Mouse (Mus musculus) forebrain, postnatal 0 days (tissue): ENCODE measurements around the gene Cabs1. TPM values are rescaled to one million over a fixed set of nuclear protein-coding genes. Genes with fewer than 3 reads are reported as not detected.
A peak's percentile ranks its signal among the peaks of the same experiment; 100 is the strongest.

Experiments used
- ATAC-seq: fragments of 200-750 bp; cut with Nextera tagmentation; 2 replicates; pipeline ENCODE4 v1.8.0; 2017; ENCODE audit warnings: mild to moderate bottlenecking, moderate library complexity
- DNase-seq: peaks from one replicate; pipeline ENCODE4 v3.0.0-alpha.2; 2015
- H3K27ac ChIP-seq: fragments of 300-500 bp; sonication (generic); 2 replicates; pipeline ENCODE4 v1.5.1; 2014; ENCODE audit warnings: low read depth, mild to moderate bottlenecking, antibody characterized with exemption, low read length, moderate library complexity, mixed read lengths
- H3K27me3 ChIP-seq: fragments of 300-500 bp; sonication (generic); 2 replicates; pipeline ENCODE4 v1.6.1; 2014; ENCODE audit warnings: mild to moderate bottlenecking, low read length, mixed read lengths; ENCODE audit not compliant: insufficient read depth
- H3K36me3 ChIP-seq: fragments of 300-500 bp; sonication (generic); 2 replicates; pipeline ENCODE4 v1.6.1; 2014; ENCODE audit warnings: mild to moderate bottlenecking, moderate library complexity; ENCODE audit not compliant: insufficient read depth
- H3K4me1 ChIP-seq: fragments of 300-500 bp; sonication (generic); 2 replicates; pipeline ENCODE4 v1.6.1; 2014; ENCODE audit warnings: antibody characterized with exemption; ENCODE audit not compliant: insufficient read depth
- H3K4me2 ChIP-seq: fragments of 300-500 bp; sonication (generic); 2 replicates; pipeline ENCODE4 v1.6.1; 2014; ENCODE audit warnings: low read depth, mild to moderate bottlenecking, moderate library complexity
- H3K4me3 ChIP-seq: fragments of 300-500 bp; sonication (generic); 2 replicates; pipeline ENCODE4 v1.5.1; 2014; ENCODE audit warnings: low read depth, low read length, mixed read lengths
- H3K9ac ChIP-seq: fragments of 300-500 bp; sonication (generic); 2 replicates; pipeline ENCODE4 v1.6.1; 2014; ENCODE audit warnings: mild to moderate bottlenecking
- H3K9me3 ChIP-seq: fragments of 300-500 bp; sonication (generic); 2 replicates; pipeline ENCODE4 v1.6.1; 2016; ENCODE audit warnings: low read length
- CTCF ChIP-seq: sonication (generic); IDR thresholded peaks from 2 replicates; pipeline ENCODE4 v1.5.1; 2016; ENCODE audit warnings: antibody characterized with exemption, control low read depth, low read depth
- WGBS: fragments of 180-500 bp; shearing (Covaris S2); extraction: QIAGEN DNeasy Blood & Tissue Kit; methylation state at CpG from one replicate; pipeline ENCODE4 v1.1.7; 2014; 5-methylcytosine and 5-hydroxymethylcytosine counted together
- polyA plus RNA-seq: library from polyadenylated mRNA; unstranded; fragments of >200 nt; fragmentation: Nextera tagmentation; extraction: Ambion mirVana; gene quantifications from 2 replicates; pipeline ENCODE4 v1.2.1, GENCODE M21; 2015
- total RNA-seq: library from RNA; depleted of rRNA; stranded (reverse); fragments of >200 nt; gene quantifications from 2 replicates; pipeline ENCODE4 v1.2.3, GENCODE M21; 2014; rRNA removed

Cabs1 gene
- total RNA-seq (not detected in 2 replicates), polyA plus RNA-seq (not detected in 2 replicates)

DNA sequence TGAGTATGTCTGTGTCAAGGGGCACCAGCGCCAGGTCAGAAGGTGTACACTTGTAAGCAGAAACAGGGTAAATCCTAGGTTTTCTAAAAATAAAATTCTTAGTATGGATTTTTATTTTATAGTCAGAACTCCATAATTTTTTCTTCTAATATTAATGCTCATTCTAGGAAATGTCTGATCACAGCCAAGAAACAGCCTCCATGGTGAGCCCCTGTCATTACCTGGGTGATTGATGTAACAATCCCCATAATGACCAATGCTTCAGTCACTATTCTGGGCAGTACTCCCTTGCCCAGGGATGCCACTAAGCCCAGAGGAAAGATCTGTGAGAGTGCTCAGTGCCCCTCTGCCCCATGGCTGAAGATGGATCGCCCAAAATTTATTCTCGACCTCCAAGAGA lies at the start of gene Cabs1:
TSS of gene Cabs1 (plus strand) at position 301 of the 400 bp plus-strand sequence.
- no peak within 1 kb of the TSS for H3K4me3 ChIP-seq
- H3K9me3 ChIP-seq: no peaks in the 10 kb centered on the region
- H3K36me3 ChIP-seq: no peaks in the 10 kb centered on the region
- no peak within 1 kb of the TSS for H3K9ac ChIP-seq
- no peak within 1 kb of the TSS for H3K27ac ChIP-seq
- no peak within 1 kb of the TSS for H3K4me2 ChIP-seq
- H3K4me1 ChIP-seq: no peaks in the 10 kb centered on the region
- DNase-seq (no peak), ATAC-seq (no peak)
- no peak for TF ChIP-seq CTCF
- no peaks in the 10 kb centered on the region for H3K27me3 ChIP-seq
- WGBS: 91% methylated on average over 3 of the region's 3 CpGs

DNA sequence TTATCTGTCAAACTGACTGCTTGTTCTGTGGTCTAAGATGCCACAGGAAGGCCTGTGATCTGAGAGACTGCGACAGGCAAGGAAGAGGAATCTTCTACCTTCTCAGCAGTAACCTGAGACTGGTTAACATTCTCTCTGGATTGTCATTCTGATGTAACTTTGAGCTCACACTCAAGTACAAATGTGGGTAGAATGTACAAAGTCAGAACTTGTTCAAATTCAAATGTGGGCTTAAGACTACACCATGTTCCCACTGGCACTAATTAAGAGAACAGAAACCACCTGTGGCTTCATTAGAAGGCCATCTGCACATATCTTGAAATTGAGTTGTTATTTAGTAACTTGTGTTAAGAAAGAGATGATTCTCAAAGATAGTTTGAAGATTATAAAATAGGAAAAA lies 47.6 kb upstream of the Cabs1 start:
- ATAC-seq (no peak), DNase-seq (no peak)
- Histone ChIP-seq H3K27ac (no peak overlapping the region), H3K9me3 (no peaks in the 10 kb centered on the region), H3K36me3 (no peaks in the 10 kb centered on the region), H3K4me2 (no peak overlapping the region), H3K9ac (no peak overlapping the region), H3K27me3 (no peaks in the 10 kb centered on the region), H3K4me3 (no peak overlapping the region), H3K4me1 (no peaks in the 10 kb centered on the region)
- 65% methylated on average over 1 of the region's 1 CpGs for WGBS
- TF ChIP-seq CTCF: no peak

DNA sequence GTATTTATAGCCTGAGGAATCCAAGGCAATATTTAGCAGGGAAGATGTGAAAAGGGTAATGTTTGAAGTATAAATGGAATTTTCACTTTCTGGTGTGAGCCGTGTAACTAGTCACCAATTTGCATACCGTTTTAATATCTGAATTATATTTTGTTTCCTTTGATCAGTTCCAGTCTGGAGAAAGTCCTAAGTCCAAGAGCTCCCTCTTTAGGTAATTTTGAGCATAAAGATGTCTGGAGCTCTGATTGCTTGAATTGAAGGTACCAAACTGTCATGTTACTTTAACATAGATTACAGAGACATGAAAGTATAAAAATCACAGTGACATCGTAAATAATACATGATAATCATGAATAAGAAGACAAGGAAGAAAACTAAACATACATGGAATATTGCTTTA lies 38.5 kb upstream of the Cabs1 start:
- WGBS: 43% methylated on average over 3 of the region's 3 CpGs

DNA sequence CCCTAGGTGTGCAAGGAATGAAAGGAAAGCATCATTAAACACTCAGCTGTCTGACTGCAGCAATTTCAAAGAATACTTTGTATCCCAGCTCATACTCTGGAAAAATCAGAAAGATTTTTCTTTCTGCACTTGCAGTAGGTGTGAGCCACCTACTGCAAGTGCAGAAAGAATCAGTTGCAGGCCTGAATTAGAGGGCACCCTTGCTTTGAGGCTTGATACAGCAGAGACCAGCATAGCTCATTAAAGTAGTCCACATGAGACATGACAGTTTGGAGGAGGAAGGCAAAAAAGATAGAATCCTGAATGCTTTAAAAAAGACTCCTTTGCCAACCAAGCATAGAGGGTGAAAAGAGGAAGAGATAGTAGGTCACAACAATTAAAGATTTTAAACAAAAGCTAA lies 36.7 kb upstream of the Cabs1 start:
- H3K36me3 ChIP-seq: no peaks in the 10 kb centered on the region
- no peak overlapping the region for H3K4me2 ChIP-seq
- no peak for TF ChIP-seq CTCF
- H3K9ac ChIP-seq: no peak overlapping the region
- no peaks in the 10 kb centered on the region for H3K27me3 ChIP-seq
- ATAC-seq: no peak
- no peaks in the 10 kb centered on the region for H3K4me1 ChIP-seq
- H3K4me3 ChIP-seq: no peak overlapping the region
- H3K27ac ChIP-seq: no peak overlapping the region
- H3K9me3 ChIP-seq: no peaks in the 10 kb centered on the region
- no peak for DNase-seq

More for the DNA sequence above, 38.5 kb upstream of the Cabs1 start:
- Histone ChIP-seq H3K4me2 (no peak overlapping the region), H3K27me3 (no peaks in the 10 kb centered on the region), H3K9me3 (no peaks in the 10 kb centered on the region), H3K27ac (no peak overlapping the region), H3K4me1 (no peaks in the 10 kb centered on the region), H3K36me3 (no peaks in the 10 kb centered on the region), H3K9ac (no peak overlapping the region), H3K4me3 (no peak overlapping the region)
- DNase-seq (peak; percentile 14), ATAC-seq (peak; percentile 40; the same call in 1 of the 2 replicates)
- TF ChIP-seq CTCF: peak; percentile 51

DNA sequence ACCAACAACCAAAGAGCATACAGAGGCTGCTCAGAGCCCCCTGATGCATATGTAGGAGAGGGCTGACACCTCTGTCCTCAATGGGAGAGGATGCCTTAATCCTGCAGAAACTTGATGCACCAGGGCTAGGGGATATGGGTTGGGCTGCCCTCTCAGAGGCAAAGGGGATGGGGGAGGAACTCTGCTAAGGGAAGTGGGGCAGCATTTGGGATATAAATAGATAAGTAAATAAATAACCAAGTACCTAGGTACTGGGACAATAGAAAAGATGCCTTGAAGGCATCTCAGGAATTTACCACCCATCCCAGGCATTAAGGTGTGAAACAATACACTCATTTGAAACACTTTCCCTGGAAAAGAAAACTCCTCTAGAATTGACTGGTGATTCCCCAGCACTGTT lies 27.4 kb upstream of the Cabs1 start:
- ATAC-seq: no peak
- no peaks in the 10 kb centered on the region for H3K27me3 ChIP-seq
- no peaks in the 10 kb centered on the region for H3K36me3 ChIP-seq
- H3K4me2 ChIP-seq: no peak overlapping the region
- no peak overlapping the region for H3K4me3 ChIP-seq
- H3K4me1 ChIP-seq: no peaks in the 10 kb centered on the region
- no peak overlapping the region for H3K9ac ChIP-seq
- no peak for DNase-seq
- H3K27ac ChIP-seq: no peak overlapping the region
- TF ChIP-seq CTCF: no peak
- H3K9me3 ChIP-seq: no peaks in the 10 kb centered on the region

DNA sequence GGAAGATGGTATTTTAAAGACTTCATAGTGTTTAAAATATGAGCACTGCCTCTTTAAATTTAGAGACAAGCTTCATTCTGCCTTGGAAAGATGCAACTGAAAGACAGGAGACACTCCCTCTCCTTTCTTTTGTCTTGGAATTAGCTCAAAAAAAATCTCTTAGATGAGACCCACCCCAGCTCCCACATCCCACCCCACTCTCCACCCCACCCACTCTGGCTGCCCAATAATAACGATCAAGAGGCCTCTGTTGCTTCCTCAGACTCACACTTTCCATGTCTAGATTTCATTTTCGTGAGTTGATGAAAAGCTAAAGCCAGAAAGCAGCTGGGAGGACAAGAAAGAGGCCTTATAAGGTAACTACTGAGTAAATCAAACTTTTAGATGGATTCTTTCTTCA lies 10.0 kb upstream of the Cabs1 start, which contains the start of the genes 2310003L06Rik and Gm28434:
TSS of gene 2310003L06Rik (plus strand) at position 259 of the 400 bp plus-strand sequence.
TSS of gene Gm28434 (plus strand) at position 317 of the 400 bp plus-strand sequence.
- Histone ChIP-seq H3K9ac (no peak within 1 kb of the TSS), H3K9me3 (no peaks in the 10 kb centered on the region), H3K36me3 (no peaks in the 10 kb centered on the region), H3K4me1 (no peaks in the 10 kb centered on the region), H3K4me2 (no peak within 1 kb of the TSS), H3K27ac (no peak within 1 kb of the TSS), H3K27me3 (no peaks in the 10 kb centered on the region), H3K4me3 (no peak within 1 kb of the TSS)
- TF ChIP-seq CTCF: no peak
- WGBS: 50% methylated on average over 2 of the region's 2 CpGs
- ATAC-seq: no peak
- DNase-seq: no peak

DNA sequence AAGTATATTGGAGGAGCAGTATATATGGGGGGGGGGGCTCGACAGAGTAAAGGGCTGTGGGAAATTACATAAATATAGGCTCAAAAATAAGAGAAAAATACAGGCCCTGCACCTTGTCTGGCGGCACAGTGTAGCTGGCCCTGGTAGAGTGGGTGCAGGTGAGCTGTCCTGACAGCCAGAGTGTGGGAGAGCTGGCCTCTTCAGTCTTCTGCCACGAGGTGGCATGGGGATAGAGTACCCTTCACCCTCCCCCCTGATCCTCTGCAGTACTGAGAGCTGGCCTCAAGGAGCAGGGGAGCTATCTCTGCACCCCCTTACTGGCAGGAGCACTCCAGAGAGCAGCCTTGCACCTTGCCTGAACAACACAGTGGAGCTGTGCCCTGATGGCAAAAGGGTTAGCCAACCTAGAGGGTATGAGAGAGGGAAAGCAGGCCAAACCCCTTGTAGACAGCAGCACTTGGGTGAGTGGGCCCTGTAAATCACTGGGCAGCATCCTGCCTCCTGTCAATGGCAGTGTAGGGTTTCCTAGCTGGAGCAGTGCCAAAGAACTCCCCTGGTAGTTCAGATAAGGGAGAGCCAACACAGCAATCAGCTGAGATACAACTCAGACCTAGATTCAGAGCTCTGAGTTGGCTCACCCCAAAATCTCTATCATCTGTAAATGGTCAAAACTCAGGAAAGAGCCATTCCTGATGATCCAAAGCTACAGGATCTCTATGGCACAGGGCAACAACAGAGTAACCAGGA lies 3.4 kb downstream of the Cabs1 start:
- no peak overlapping the region for H3K4me2 ChIP-seq
- ATAC-seq: no peak
- DNase-seq: no peak
- H3K9me3 ChIP-seq: no peaks in the 10 kb centered on the region
- H3K4me1 ChIP-seq: no peaks in the 10 kb centered on the region
- 71% methylated on average over 3 of the region's 3 CpGs for WGBS
- H3K4me3 ChIP-seq: no peak overlapping the region
- H3K27me3 ChIP-seq: no peaks in the 10 kb centered on the region
- no peak overlapping the region for H3K27ac ChIP-seq
- TF ChIP-seq CTCF: no peak
- no peak overlapping the region for H3K9ac ChIP-seq
- no peaks in the 10 kb centered on the region for H3K36me3 ChIP-seq
